Mouse (Mus musculus) intestine, embryonic 14.5 days (tissue): ENCODE data around the gene Tom1l2. TPM values are rescaled to one million over a fixed set of nuclear protein-coding genes. Genes with fewer than 3 reads are reported as not detected.
A peak's percentile ranks its signal among the peaks of the same experiment; 100 is the strongest.

Experiments used
- ATAC-seq: fragments of 200-750 bp; cut with Nextera tagmentation; replicated peaks from 2 replicates; pipeline ENCODE4 v1.8.0; 2017; ENCODE audit warnings: low read depth, moderate number of reproducible peaks, moderate TSS enrichment, moderate library complexity; ENCODE audit not compliant: low FRiP score, low TSS enrichment
- DNase-seq: peaks from one replicate; pipeline ENCODE4 v3.0.0-alpha.2; 2018; ENCODE audit warnings: low spot score
- H3K27ac ChIP-seq: fragments of 300-500 bp; sonication (generic); 2 replicates; pipeline ENCODE4 v1.5.1; 2014; ENCODE audit warnings: low read depth, mild to moderate bottlenecking, control low read depth
- H3K27me3 ChIP-seq: fragments of 300-500 bp; sonication (generic); replicated peaks from 2 replicates; pipeline ENCODE4 v1.6.1; 2014; ENCODE audit warnings: low read length, control low read depth; ENCODE audit not compliant: control insufficient read depth, insufficient read depth
- H3K36me3 ChIP-seq: fragments of 300-500 bp; sonication (generic); 2 replicates; pipeline ENCODE4 v1.6.1; 2014; ENCODE audit warnings: low read length, control low read depth; ENCODE audit not compliant: control insufficient read depth, insufficient read depth
- H3K4me1 ChIP-seq: fragments of 300-500 bp; sonication (generic); replicated peaks from 2 replicates; pipeline ENCODE4 v1.6.1; 2014; ENCODE audit warnings: low read length, control low read depth, mixed read lengths; ENCODE audit not compliant: control insufficient read depth, insufficient read depth
- H3K4me2 ChIP-seq: fragments of 300-500 bp; sonication (generic); 2 replicates; pipeline ENCODE4 v1.6.1; 2014; ENCODE audit warnings: low read length
- H3K4me3 ChIP-seq: fragments of 300-500 bp; sonication (generic); 2 replicates; pipeline ENCODE4 v1.5.1; 2014; ENCODE audit warnings: low read depth, low read length, control low read depth, mixed read lengths
- H3K9ac ChIP-seq: fragments of 300-500 bp; sonication (generic); 2 replicates; pipeline ENCODE4 v1.6.1; 2014; ENCODE audit warnings: mild to moderate bottlenecking, low read length
- H3K9me3 ChIP-seq: fragments of 300-500 bp; sonication (generic); 2 replicates; pipeline ENCODE4 v1.6.1; 2016; ENCODE audit warnings: low read length, control low read depth; ENCODE audit not compliant: control insufficient read depth
- WGBS: fragments of 180-500 bp; shearing (Covaris S2); extraction: QIAGEN DNeasy Blood & Tissue Kit; methylation state at CpG from one replicate; pipeline ENCODE4 v1.1.7; 2014; 5-methylcytosine and 5-hydroxymethylcytosine counted together
- polyA plus RNA-seq: library from polyadenylated mRNA; unstranded; fragments of >200 nt; fragmentation: Nextera tagmentation; extraction: Ambion mirVana; gene quantifications from 2 replicates; pipeline ENCODE4 v1.2.1, GENCODE M21; 2014

Gene Tom1l2
- polyA plus RNA-seq, 1 experiment from 2014 or later = 19.4 TPM

DNA sequence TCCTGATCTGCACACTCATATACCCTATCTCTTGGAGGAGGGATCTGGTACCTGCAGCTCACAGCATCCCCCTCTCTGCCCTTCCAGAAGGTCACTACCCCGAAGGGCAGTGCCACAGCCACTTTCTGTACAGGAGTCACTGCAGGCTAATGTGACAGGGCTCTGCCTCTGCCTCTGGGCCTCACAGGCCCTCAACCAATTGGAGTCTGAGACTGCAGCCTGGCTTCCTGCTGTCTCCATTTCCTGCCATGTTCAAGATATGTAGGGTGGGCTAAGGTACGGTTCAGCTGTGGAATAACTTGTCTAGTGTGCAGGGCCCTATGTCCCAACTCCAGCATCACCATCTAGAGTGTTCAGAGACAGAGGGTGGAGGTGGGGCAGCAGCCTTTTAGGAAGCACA, 95.0 kb downstream of the Tom1l2 start:
- H3K4me3 ChIP-seq = no peak overlapping the region
- no peak for DNase-seq
- no peaks in the 10 kb centered on the region for H3K9me3 ChIP-seq
- H3K27me3 ChIP-seq = no peaks in the 10 kb centered on the region
- peaks cover 10% of the 10 kb centered on the region for H3K4me1 ChIP-seq
- H3K36me3 ChIP-seq = peaks cover 25% of the 10 kb centered on the region
- no peak overlapping the region for H3K9ac ChIP-seq
- no peak overlapping the region for H3K27ac ChIP-seq
- no peak overlapping the region for H3K4me2 ChIP-seq
- WGBS = 67% methylated on average over 2 of the region's 2 CpGs
- ATAC-seq = no peak

DNA sequence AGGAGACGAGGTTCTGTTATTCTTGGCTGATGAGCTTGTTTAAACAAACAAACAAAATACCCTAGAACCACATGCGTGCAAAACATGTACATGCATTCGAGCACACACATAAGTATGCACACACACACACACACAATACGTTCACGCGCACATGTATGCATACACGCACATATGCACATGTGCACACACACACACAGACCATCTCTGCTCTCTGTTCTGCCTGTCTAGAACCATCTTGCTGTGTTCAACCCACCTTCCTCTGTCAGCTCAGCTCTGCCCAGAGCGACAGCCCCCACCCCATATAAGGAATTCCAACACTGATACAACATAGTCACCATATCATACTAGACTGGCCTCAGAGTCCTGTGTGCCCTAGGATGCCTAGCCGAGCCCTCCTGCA, 96.0 kb downstream of the Tom1l2 start:
- Histone ChIP-seq H3K36me3 (peaks cover 23% of the 10 kb centered on the region), H3K4me3 (no peak overlapping the region)

DNA sequence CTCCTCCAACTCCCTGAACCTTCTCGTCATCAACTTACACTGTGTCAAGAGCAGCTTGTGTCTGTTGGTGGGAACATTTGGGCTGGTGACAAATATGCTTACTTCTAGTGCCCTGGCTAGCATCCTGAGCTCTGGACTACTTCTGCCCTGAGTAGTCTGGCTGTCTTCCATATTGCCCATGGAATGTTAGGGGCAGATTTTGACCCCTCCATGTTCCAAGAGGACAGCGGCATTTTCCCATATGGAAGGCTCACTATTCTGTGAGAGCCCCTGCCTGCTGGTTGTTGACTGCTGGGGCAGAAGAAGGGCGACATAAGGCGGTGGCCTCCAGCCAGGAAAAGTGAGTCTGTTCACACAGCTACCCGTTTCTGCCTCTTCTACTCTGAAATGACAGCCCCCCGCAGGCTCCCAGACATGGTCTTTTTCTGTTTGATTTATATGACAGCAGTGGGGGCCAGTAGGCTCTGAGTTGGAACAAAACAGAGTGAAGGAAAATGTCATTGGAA, 96.5 kb downstream of the Tom1l2 start:
- peaks cover 10% of the 10 kb centered on the region for H3K4me1 ChIP-seq
- no peak overlapping the region for H3K4me3 ChIP-seq
- H3K9ac ChIP-seq = no peak overlapping the region
- ATAC-seq (no peak), DNase-seq (no peak)
- H3K27me3 ChIP-seq = no peaks in the 10 kb centered on the region
- no peak overlapping the region for H3K4me2 ChIP-seq
- H3K27ac ChIP-seq = no peak overlapping the region; the same call in 1 of the 2 replicates
- H3K9me3 ChIP-seq = no peaks in the 10 kb centered on the region
- peaks cover 23% of the 10 kb centered on the region for H3K36me3 ChIP-seq
- 48% methylated on average over 6 of the region's 6 CpGs for WGBS

More for the DNA sequence above, 96.0 kb downstream of the Tom1l2 start:
- H3K9ac ChIP-seq = no peak overlapping the region
- no peaks in the 10 kb centered on the region for H3K27me3 ChIP-seq
- no peak overlapping the region for H3K4me2 ChIP-seq
- DNase-seq (no peak), ATAC-seq (no peak)
- no peak overlapping the region for H3K27ac ChIP-seq
- 80% methylated on average over 9 of the region's 9 CpGs for WGBS
- H3K9me3 ChIP-seq = no peaks in the 10 kb centered on the region
- H3K4me1 ChIP-seq = peaks cover 10% of the 10 kb centered on the region

DNA sequence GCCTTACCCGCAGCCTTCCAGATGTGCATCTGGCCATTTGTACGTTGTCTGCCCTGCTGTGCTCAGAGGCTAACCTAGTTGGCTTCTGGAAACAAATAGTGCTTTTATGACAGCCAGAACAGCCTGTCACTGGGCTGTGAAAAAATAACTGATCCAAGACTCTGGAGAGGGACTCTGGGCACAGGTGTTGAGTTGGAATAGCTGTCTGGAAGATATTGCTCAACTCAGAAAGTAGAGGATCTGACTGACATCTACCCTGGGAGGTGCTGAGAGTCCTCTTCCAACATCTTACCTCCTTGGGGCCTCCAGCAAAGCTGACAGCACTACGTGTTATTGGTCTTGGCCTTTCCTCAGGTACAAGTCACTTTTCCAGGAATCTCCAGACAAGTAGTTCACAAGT, 97.1 kb downstream of the Tom1l2 start:
- Histone ChIP-seq H3K36me3 (peaks cover 23% of the 10 kb centered on the region), H3K4me3 (no peak overlapping the region), H3K27me3 (no peaks in the 10 kb centered on the region), H3K4me1 (peaks cover 10% of the 10 kb centered on the region), H3K9ac (no peak overlapping the region), H3K27ac (no peak overlapping the region; the same call in 1 of the 2 replicates), H3K4me2 (no peak overlapping the region), H3K9me3 (no peaks in the 10 kb centered on the region)
- DNase-seq (no peak), ATAC-seq (no peak)
- 59% methylated on average over 3 of the region's 3 CpGs for WGBS

DNA sequence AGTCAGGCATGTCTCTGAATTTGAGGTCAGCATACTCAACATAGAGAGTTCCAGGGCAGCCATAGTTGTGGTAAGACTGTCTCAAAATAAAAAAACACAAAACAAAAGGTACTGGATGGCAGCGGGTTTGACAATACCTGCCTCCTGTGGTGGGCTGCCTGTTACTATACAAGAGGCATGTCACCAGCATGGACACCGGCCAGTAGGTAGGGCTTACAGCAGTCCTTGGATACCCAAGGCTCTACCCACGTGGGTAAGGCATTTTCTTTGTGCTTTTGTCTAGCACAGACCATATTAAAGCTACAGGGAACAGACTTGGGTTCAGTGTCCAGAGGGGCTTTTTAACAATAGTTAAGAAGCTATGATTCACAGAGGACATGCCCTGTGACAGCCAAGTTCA, 97.5 kb downstream of the Tom1l2 start:
- no peaks in the 10 kb centered on the region for H3K27me3 ChIP-seq
- 87% methylated on average over 3 of the region's 3 CpGs for WGBS
- DNase-seq = no peak
- no peak overlapping the region for H3K4me2 ChIP-seq
- peaks cover 23% of the 10 kb centered on the region for H3K36me3 ChIP-seq
- ATAC-seq = no peak
- H3K4me1 ChIP-seq = peaks cover 10% of the 10 kb centered on the region
- no peak overlapping the region for H3K27ac ChIP-seq
- no peak overlapping the region for H3K9ac ChIP-seq
- H3K9me3 ChIP-seq = no peaks in the 10 kb centered on the region
- no peak overlapping the region for H3K4me3 ChIP-seq

DNA sequence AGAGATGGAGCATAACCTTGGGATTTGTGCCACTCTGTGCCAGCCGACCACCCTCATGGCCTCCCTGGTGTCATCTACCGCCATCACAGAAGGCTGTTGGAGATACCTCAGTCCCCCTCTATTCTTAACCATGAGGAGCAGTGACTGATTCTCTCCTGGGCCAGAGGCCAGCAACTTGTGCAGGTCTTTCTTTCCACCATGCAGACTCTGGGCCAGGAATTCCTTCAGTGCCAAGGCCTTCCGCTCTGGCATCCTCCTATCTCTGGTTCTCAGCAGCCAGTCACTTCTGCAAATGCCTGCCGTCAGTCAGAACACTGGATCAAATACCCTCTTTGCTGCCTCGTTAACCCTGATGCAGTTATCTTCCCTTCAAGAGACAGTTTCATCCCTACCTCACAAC, 98.4 kb downstream of the Tom1l2 start:
- 87% methylated on average over 5 of the region's 5 CpGs for WGBS
- Histone ChIP-seq H3K27me3 (no peaks in the 10 kb centered on the region), H3K36me3 (peaks cover 23% of the 10 kb centered on the region), H3K9ac (no peak overlapping the region), H3K4me1 (peaks cover 10% of the 10 kb centered on the region), H3K4me2 (no peak overlapping the region), H3K9me3 (no peaks in the 10 kb centered on the region), H3K27ac (no peak overlapping the region), H3K4me3 (no peak overlapping the region)
- ATAC-seq = no peak
- no peak for DNase-seq

DNA sequence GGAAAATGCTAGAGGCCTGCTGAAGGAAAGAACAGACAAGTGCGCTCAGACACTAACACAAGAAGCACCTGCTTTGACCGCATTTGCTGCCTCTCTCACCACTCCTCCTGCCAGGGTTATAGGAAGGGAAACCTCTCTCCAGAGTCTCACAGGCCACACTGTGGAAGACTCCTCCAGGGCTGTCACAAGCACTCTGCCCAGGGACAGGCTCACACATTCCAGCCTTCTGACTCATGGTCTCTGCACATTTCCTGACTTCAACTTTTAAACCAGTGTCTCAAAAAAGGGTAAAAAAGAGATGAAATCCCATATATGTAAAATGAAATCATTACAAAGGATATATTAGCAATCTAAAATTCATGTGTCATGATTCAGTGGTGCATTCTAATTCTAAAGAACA, 99.2 kb downstream of the Tom1l2 start:
- Histone ChIP-seq H3K4me1 (peaks cover 15% of the 10 kb centered on the region), H3K36me3 (peaks cover 19% of the 10 kb centered on the region), H3K4me3 (no peak overlapping the region), H3K4me2 (no peak overlapping the region), H3K27ac (no peak overlapping the region), H3K9me3 (no peaks in the 10 kb centered on the region), H3K27me3 (no peaks in the 10 kb centered on the region), H3K9ac (no peak overlapping the region)
- 84% methylated on average over 2 of the region's 2 CpGs for WGBS
- ATAC-seq (no peak), DNase-seq (no peak)

DNA sequence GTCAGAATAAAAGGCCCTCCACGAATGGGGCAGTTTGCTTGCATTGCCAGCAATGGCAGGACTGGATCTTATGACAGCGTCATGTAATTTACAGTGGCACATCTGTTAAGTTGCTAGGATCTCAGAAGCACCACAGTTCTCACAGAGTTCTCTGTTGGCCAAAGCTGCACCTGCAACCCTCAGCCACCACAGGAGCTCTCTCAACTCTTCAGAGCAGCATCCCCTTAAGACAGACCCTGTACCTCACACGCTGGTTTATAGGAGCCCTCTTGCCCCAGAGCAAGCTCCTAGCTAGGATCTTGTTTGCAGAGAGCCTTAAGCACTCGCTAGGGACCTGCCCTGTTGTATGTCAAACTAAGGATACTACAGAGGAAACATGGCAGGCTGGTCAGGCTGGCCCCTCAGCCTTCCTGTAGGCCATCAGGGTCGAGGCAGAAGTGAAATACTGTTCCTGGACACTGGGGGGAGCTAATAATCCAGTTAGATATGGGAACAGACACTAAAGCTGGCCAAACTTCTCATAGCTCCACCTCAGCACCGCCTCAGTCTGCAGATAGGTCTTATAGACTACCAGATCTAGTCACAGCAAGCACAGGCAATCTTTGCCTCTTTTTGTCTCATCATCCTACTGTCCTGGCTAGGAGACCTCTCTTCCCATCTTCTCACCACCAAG, 101.6 kb downstream of the Tom1l2 start:
- Histone ChIP-seq H3K36me3 (peaks cover 8% of the 10 kb centered on the region; the same call in 1 of the 2 replicates), H3K9ac (no peak overlapping the region), H3K27me3 (no peaks in the 10 kb centered on the region), H3K4me2 (no peak overlapping the region), H3K4me3 (no peak overlapping the region), H3K9me3 (no peaks in the 10 kb centered on the region), H3K4me1 (peaks cover 13% of the 10 kb centered on the region), H3K27ac (no peak overlapping the region)
- ATAC-seq = no peak
- peak; percentile 71 for DNase-seq
- 48% methylated on average over 6 of the region's 6 CpGs for WGBS

DNA sequence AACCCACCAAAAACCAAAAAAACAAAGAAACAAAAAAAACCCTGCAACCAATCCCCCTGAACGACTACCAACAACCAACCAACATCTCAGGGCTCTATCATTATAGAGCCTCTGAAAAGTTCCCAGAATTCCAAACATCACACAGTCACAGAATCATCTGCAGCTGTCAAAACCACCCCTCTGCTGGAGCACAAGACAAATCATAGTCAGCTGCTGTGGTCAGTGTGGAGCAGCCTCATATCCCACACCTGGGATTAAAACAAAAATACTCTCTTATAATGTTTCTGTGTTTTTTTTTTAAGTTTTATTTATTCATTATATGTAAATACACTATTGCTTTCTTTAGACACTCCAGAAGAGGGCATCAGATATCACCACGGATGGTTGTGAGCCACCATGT, 102.8 kb downstream of the Tom1l2 start:
- Histone ChIP-seq H3K4me3 (no peak overlapping the region), H3K27me3 (no peaks in the 10 kb centered on the region), H3K4me1 (peaks cover 12% of the 10 kb centered on the region), H3K36me3 (peaks cover 6% of the 10 kb centered on the region; the same call in 1 of the 2 replicates), H3K9me3 (no peaks in the 10 kb centered on the region), H3K27ac (no peak overlapping the region), H3K9ac (no peak overlapping the region), H3K4me2 (no peak overlapping the region)
- WGBS = 88% methylated on average over 2 of the region's 2 CpGs
- DNase-seq (no peak), ATAC-seq (no peak)
